Mouse (Mus musculus): ENCODE measurements around the gene Apoa2.
"Not testable (repeated sequence)": the region's sequence is repeated elsewhere in the genome, so short reads cannot be mapped to it uniquely, and the experiment has no call there.

DNA sequence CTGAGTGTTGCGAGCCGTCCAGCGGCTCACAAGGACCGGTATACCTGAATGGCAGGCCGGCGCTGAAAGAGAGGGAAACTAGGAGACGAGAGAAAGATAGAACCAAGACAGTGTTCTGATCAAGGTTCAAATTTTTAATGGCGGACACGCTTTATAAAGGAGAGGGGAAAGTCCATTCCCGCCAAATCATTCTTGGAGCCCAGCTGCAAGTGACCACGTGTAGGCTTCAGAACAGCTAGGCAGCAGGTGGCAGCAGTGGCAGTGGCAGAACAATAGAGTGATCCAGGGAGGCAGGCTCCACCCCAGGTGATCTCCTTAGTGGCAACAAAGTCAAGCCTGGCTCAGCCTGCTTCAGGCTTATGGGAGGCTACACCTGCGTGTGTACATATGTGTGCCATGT, 17.1 kb downstream of the Apoa2 start:
- TF ChIP-seq POLR2A (IDR thresholded peaks at IDR 0.05; ENCODE audit: low read depth, low read length); CTCF (IDR thresholded peaks at IDR 0.05; ENCODE audit: borderline replicate concordance, insufficient read depth, low read length): not testable (repeated sequence)

Measured in embryonic fibroblast, embryonic 13.5 days (primary cell).